30 mouse cellular contexts compared by ENCODE assay signal in the genomic region with DNA sequence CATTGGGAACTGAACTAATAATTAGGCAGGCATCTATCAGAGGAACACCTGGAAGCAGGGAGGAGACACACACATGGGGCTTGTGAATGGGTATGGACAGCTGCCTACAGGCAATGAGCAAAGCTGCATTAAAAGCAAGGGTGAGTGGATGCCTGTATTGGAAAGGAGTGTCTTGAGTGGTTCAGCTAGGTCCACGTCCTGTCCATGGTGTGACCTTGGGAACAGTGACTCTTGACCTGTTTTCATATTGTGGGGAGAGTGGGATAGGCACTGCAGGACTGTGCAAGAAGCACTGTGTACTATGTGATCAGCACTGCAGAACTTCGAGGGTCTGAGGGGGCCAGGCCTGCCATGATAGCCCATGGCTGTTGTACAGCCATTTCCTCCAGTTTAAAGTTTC.
"Had no signal": no experiment of that assay in that cellular context is flagged by ENCODE, and none has a peak within 500 bp of the region (broad histone marks: within the 10 kb centered on the region; RNA-seq: fewer than 3 reads in every experiment).

No protein-coding gene starts in this region.

- H3K27ac ChIP-seq: limb, embryonic 10.5 days; limb, embryonic 12.5 days; limb, embryonic 13.5 days; limb, embryonic 15.5 days; liver, embryonic 12.5 days; liver, embryonic 13.5 days; liver, embryonic 14.5 days; liver, embryonic 15.5 days; lung, embryonic 15.5 days; macrophage; midbrain, embryonic 10.5 days; midbrain, embryonic 12.5 days; midbrain, embryonic 13.5 days; midbrain, embryonic 15.5 days; neural tube, embryonic 12.5 days had no signal

- H3K9me3 ChIP-seq: limb, embryonic 10.5 days; limb, embryonic 15.5 days; liver, embryonic 12.5 days; liver, embryonic 13.5 days; liver, embryonic 15.5 days; lung, embryonic 15.5 days; midbrain, embryonic 10.5 days; midbrain, embryonic 12.5 days; midbrain, embryonic 13.5 days; midbrain, embryonic 15.5 days; neural tube, embryonic 12.5 days had no signal

- H3K9ac ChIP-seq: limb, embryonic 12.5 days; limb, embryonic 13.5 days; limb, embryonic 15.5 days; liver, embryonic 12.5 days; liver, embryonic 13.5 days; liver, embryonic 14.5 days; liver, embryonic 15.5 days; liver, postnatal 0 days; lung, embryonic 14.5 days; lung, embryonic 15.5 days; midbrain, embryonic 12.5 days; midbrain, embryonic 13.5 days; midbrain, embryonic 15.5 days; neural tube, embryonic 12.5 days had no signal

- H3K4me2 ChIP-seq: limb, embryonic 12.5 days; limb, embryonic 13.5 days; limb, embryonic 15.5 days; liver, embryonic 11.5 days; liver, embryonic 12.5 days; liver, embryonic 13.5 days; liver, embryonic 15.5 days; lung, embryonic 14.5 days; lung, embryonic 15.5 days; midbrain, embryonic 12.5 days; midbrain, embryonic 13.5 days; midbrain, embryonic 15.5 days; neural tube, embryonic 12.5 days had no signal

- H3K27me3 ChIP-seq: liver, embryonic 13.5 days; liver, embryonic 15.5 days; midbrain, embryonic 15.5 days had no signal

- ATAC-seq: liver, embryonic 12.5 days; liver, postnatal 0 days; lung, postnatal 0 days; midbrain, embryonic 13.5 days; midbrain, embryonic 15.5 days; midbrain, embryonic 16.5 days had no signal

- H3K4me3 ChIP-seq: limb, embryonic 10.5 days; limb, embryonic 12.5 days; limb, embryonic 13.5 days; limb, embryonic 15.5 days; liver, embryonic 12.5 days; liver, embryonic 13.5 days; liver, embryonic 15.5 days; lung, embryonic 15.5 days; megakaryocyte, embryonic 14.5 days; midbrain, embryonic 10.5 days; midbrain, embryonic 12.5 days; midbrain, embryonic 13.5 days; midbrain, embryonic 15.5 days; myocyte; neural tube, embryonic 12.5 days had no signal

- H3K36me3 ChIP-seq: limb, embryonic 10.5 days; limb, embryonic 12.5 days; limb, embryonic 15.5 days; liver, embryonic 12.5 days; liver, embryonic 13.5 days; liver, embryonic 15.5 days; lung, embryonic 15.5 days; midbrain, embryonic 10.5 days; midbrain, embryonic 12.5 days; midbrain, embryonic 13.5 days; midbrain, embryonic 15.5 days; neural tube, embryonic 12.5 days had no signal

- DNase-seq: left cerebral cortex, postnatal 4 days; liver; liver, embryonic 13.5 days; liver, postnatal 0 days; lung, adult 18-20 months; lung, adult 2 months; lung, embryonic 14.5 days; lung, postnatal 10 days; lung, postnatal 14 days; lung, postnatal 36 days; lung, postnatal 4 days had no signal
